Mouse (Mus musculus) kidney, embryonic 15.5 days (tissue): ENCODE results near the gene Stmnd1. TPM values are rescaled to one million over a fixed set of nuclear protein-coding genes. Genes with fewer than 3 reads are reported as not detected.
"Not testable (repeated sequence)": the region's sequence is repeated elsewhere in the genome, so short reads cannot be mapped to it uniquely, and the experiment has no call there.

ENCODE experiments used
- ATAC-seq: fragments of 200-750 bp; cut with Nextera tagmentation; replicated peaks from 2 replicates; pipeline ENCODE4 v1.8.0; 2017; ENCODE audit warnings: moderate TSS enrichment; ENCODE audit not compliant: low FRiP score
- H3K27ac ChIP-seq: fragments of 300-500 bp; sonication (generic); 2 replicates; pipeline ENCODE4 v1.5.1; 2015; ENCODE audit warnings: mild to moderate bottlenecking, inconsistent platforms
- H3K27me3 ChIP-seq: fragments of 300-500 bp; sonication (generic); 2 replicates; pipeline ENCODE4 v1.6.1; 2015; ENCODE audit warnings: inconsistent platforms
- H3K36me3 ChIP-seq: fragments of 300-500 bp; sonication (generic); 2 replicates; pipeline ENCODE4 v1.6.1; 2015; ENCODE audit warnings: inconsistent platforms
- H3K4me1 ChIP-seq: fragments of 300-500 bp; sonication (generic); 2 replicates; pipeline ENCODE4 v1.6.1; 2015; ENCODE audit warnings: inconsistent platforms
- H3K4me2 ChIP-seq: fragments of 300-500 bp; sonication (generic); 2 replicates; pipeline ENCODE4 v1.6.1; 2015; ENCODE audit warnings: moderate library complexity, mild to moderate bottlenecking, inconsistent platforms
- H3K4me3 ChIP-seq: fragments of 300-500 bp; sonication (generic); replicated peaks from 2 replicates; pipeline ENCODE4 v1.5.1; 2015; ENCODE audit warnings: mild to moderate bottlenecking, inconsistent platforms
- H3K9ac ChIP-seq: fragments of 300-500 bp; sonication (generic); 2 replicates; pipeline ENCODE4 v1.6.1; 2015; ENCODE audit warnings: mild to moderate bottlenecking, inconsistent platforms
- H3K9me3 ChIP-seq: fragments of 300-500 bp; sonication (generic); replicated peaks from 2 replicates; pipeline ENCODE4 v1.6.1; 2016; ENCODE audit warnings: inconsistent platforms
- WGBS: fragments of 180-500 bp; shearing (Covaris S2); methylation state at CpG from one replicate; pipeline ENCODE4 v1.1.7; 2015; ENCODE audit warnings: mixed read lengths; 5-methylcytosine and 5-hydroxymethylcytosine counted together
- polyA plus RNA-seq: library from polyadenylated mRNA; unstranded; fragments of >200 nt; fragmentation: Nextera tagmentation; extraction: Ambion mirVana; gene quantifications from 2 replicates; pipeline ENCODE4 v1.2.1, GENCODE M21; 2015

Stmnd1 gene
- polyA plus RNA-seq: 0.18 and 0.19 TPM in 2 replicates

GRCm38 (mm10) chr13:46273453-46274110 lies at the start of gene Stmnd1:
Gene Stmnd1, plus strand, starts transcription at chr13:46273721.
- H3K4me1 ChIP-seq: peaks cover 22% of the 10 kb centered on the region
- H3K9ac ChIP-seq: no peak within 1 kb of the TSS
- no peaks in the 10 kb centered on the region for H3K27me3 ChIP-seq
- no peaks in the 10 kb centered on the region for H3K36me3 ChIP-seq
- 18% methylated on average over 8 of the region's 8 CpGs for WGBS
- peak within 1 kb of the TSS; percentile 15 for H3K4me3 ChIP-seq
- H3K9me3 ChIP-seq: no peaks in the 10 kb centered on the region
- H3K27ac ChIP-seq: peak within 1 kb of the TSS; percentile 66
- ATAC-seq: peak; percentile 66
- peak within 1 kb of the TSS; percentile 52 for H3K4me2 ChIP-seq

- ATAC-seq: no peak
- Histone ChIP-seq H3K27me3 (no peaks in the 10 kb centered on the region), H3K27ac (no peak overlapping the region), H3K4me3 (no peak overlapping the region), H3K36me3 (no peaks in the 10 kb centered on the region), H3K9me3 (no peaks in the 10 kb centered on the region), H3K4me1 (no peaks in the 10 kb centered on the region), H3K9ac (no peak overlapping the region), H3K4me2 (no peak overlapping the region)
- 69% methylated on average over 2 of the region's 2 CpGs for WGBS
These were observed 46.6 kb upstream of the Stmnd1 start for GRCm38 (mm10) chr13:46226956-46227355.

DNA sequence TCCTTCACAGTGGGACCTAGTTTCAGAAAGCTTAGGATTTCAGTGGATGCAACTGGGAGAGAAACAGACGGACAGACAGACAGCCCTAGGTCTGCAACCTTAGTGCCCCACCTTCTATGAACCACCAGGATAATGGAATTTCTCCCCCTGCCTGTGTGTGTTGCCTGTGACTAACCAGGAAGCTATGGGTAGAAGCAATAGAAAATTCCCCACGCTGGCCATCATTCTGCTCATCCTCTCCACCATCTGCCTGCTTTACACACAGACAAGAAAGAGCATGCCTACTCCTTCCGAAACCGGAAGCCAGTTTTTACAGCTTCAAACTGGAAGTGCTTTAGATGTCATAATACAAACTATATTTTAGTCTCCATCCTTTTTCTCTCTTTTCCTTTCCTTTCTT lies 46.0 kb upstream of the Stmnd1 start:
- Histone ChIP-seq H3K27me3 (no peaks in the 10 kb centered on the region), H3K9me3 (no peaks in the 10 kb centered on the region), H3K27ac (no peak overlapping the region), H3K4me2 (no peak overlapping the region), H3K4me3 (no peak overlapping the region), H3K36me3 (no peaks in the 10 kb centered on the region), H3K9ac (no peak overlapping the region), H3K4me1 (no peaks in the 10 kb centered on the region)
- WGBS: 82% methylated on average over 4 of the region's 4 CpGs
- ATAC-seq: no peak

- H3K27ac ChIP-seq, H3K36me3 ChIP-seq, H3K4me2 ChIP-seq, H3K9me3 ChIP-seq, H3K4me3 ChIP-seq, H3K9ac ChIP-seq, H3K4me1 ChIP-seq, ATAC-seq, H3K27me3 ChIP-seq: not testable (repeated sequence)
- 100% methylated on average over 1 of the region's 1 CpGs for WGBS
These were observed 44.8 kb upstream of the Stmnd1 start for GRCm38 (mm10) chr13:46228750-46229149.

DNA sequence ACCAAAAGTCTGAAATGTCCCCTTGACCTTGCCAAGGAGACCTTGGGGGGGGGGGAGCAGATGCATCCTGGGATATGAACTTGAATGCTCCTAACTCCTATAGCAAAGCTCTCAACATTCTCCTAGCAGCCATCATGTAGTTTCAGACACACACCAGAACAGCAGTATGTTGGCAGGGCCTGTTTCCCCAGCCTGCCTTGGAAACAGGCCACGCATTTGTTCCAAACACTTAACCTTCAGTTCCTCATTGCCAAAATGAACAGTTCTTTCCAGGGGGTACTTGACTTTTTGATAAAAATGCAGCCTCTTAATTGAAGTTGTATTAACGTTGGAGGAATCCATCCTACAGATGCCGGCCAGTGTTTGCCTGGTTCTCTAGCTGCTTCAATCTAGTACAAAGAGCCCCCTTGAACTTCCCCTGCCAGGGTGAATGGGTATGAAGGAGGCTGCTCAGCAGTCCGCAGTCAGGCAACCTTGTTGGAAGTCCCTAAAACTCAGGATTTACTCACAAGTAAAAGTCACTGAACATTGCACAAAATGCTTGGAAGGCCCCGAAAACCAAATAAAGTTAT lies 41.9 kb upstream of the Stmnd1 start:
- Histone ChIP-seq H3K9ac (no peak overlapping the region), H3K4me3 (no peak overlapping the region), H3K36me3 (no peaks in the 10 kb centered on the region), H3K27me3 (no peaks in the 10 kb centered on the region), H3K4me1 (no peaks in the 10 kb centered on the region), H3K27ac (no peak overlapping the region), H3K9me3 (no peaks in the 10 kb centered on the region), H3K4me2 (no peak overlapping the region)
- ATAC-seq: no peak
- WGBS: 85% methylated on average over 5 of the region's 5 CpGs

DNA sequence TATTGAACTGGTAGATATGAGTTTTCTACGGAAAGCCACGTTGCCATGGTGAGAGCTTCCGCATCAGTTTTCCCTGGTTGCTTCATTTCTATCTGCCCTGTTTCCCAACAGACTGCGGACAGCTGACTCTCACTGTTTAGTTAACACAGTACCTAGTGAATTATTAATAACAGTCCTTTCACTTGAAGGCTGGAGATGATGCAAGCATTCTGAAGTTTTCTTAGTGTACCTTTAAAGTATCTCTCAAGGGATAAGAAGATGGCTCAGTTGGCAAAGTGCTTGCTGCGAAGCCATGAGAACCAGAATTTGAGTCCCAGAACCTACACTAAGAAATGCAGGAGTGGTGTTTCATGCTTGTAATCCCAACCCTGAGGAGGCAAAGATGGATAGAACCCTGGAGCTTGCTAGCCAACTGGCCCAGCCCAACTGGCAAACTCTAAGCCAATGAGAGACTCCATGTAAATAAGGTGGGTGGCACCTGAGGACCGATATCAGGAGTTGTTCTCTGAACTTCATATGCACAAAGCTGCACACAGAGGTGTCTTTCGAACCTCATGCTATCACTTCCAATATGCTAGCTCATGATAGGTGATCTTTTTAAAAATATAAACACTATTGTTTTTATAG lies 35.7 kb upstream of the Stmnd1 start:
- no peak overlapping the region for H3K4me2 ChIP-seq
- no peak overlapping the region for H3K4me3 ChIP-seq
- WGBS: 71% methylated on average over 7 of the region's 7 CpGs
- no peaks in the 10 kb centered on the region for H3K9me3 ChIP-seq
- ATAC-seq: no peak
- no peaks in the 10 kb centered on the region for H3K36me3 ChIP-seq
- H3K4me1 ChIP-seq: peaks cover 15% of the 10 kb centered on the region; the same call in 1 of the 2 replicates
- no peaks in the 10 kb centered on the region for H3K27me3 ChIP-seq
- H3K9ac ChIP-seq: no peak overlapping the region
- H3K27ac ChIP-seq: no peak overlapping the region

DNA sequence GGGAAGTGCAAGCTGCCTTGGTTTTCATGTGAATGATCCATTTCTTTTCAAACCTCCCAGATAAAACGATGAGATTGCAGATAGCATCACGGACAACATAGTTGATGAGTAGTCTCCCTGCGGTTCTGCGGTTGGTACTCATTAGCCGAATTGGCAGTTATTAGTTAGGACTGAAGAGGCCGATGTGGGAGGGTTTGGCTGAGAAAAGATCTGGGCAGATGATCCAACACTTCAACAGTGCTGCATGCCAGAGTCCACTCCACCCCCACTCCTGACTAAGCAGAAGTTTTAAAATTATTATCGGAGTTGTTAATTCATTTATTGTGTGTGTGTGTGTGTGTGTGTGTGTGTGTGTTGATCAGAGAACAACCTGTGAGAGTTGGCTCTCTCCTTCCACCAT lies 34.7 kb upstream of the Stmnd1 start:
- Histone ChIP-seq H3K9me3 (no peaks in the 10 kb centered on the region), H3K27ac (no peak overlapping the region), H3K9ac (no peak overlapping the region), H3K36me3 (no peaks in the 10 kb centered on the region), H3K27me3 (no peaks in the 10 kb centered on the region), H3K4me1 (peaks cover 15% of the 10 kb centered on the region; the same call in 1 of the 2 replicates), H3K4me2 (no peak overlapping the region), H3K4me3 (no peak overlapping the region)
- WGBS: 83% methylated on average over 7 of the region's 7 CpGs
- ATAC-seq: no peak

DNA sequence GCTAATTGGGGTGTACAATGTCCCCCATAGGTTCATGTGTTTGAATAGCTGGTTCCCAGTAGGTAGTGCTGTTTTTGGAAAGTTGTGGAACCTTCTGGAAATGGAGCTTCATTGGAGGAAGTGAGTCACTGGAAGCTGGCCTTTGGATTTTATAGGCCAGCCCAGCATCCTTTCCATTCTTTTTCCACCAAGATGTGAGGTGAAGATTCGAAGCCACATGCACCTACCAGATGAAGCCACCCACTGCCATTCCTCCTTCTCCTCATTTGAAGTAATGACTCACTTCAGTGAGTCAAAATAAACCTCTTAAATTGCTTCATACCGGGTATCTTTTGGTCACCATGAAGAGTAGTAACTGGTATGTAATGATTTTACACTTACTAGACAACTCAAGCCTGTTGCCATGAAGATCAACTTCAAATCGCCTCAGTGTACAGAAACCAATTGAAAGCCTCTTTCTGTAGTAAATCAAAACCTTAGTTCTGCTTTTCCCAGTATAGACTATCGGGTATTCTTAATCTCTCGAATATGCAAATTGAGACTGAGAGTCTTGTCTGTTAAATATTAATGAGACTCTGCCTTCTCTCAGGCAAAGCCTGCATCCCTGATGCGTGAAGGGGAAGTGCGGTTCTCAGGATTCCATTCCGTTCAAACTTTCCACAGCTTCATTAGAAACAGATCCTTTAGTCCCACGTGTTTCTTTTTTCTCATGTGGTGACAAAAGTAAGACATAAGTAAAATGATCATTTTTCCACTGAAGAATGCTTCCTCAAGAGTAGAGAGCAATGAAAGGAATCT lies 31.9 kb upstream of the Stmnd1 start:
- Histone ChIP-seq H3K4me1 (peaks cover 15% of the 10 kb centered on the region; the same call in 1 of the 2 replicates), H3K27ac (peak overlapping the region; percentile 77), H3K9me3 (no peaks in the 10 kb centered on the region), H3K4me2 (no peak overlapping the region), H3K36me3 (no peaks in the 10 kb centered on the region), H3K27me3 (no peaks in the 10 kb centered on the region), H3K9ac (no peak overlapping the region), H3K4me3 (no peak overlapping the region)
- 68% methylated on average over 9 of the region's 9 CpGs for WGBS
- 0 out of 2 replicates have a peak, but pooled peaks have one; percentile 12 for ATAC-seq

DNA sequence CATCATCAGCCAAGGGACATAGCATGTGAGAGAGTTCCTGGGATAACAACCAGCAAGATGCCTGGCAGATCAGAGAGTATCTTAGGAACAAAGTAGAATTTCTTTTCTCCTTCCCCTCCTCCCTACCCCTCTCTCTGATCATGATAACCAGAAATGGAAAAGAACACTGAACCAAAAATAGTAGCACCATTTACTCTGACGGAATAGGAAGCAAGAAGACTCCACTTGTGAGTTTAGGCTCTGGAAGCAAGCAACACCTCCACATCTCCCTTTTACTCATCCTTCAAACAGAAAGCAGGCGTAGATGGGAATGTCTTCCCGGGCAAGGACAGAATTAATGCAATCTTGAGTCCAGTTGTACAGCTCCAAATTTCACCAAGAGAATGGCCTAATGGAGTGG lies 19.8 kb upstream of the Stmnd1 start:
- no peak for ATAC-seq
- no peak overlapping the region for H3K4me3 ChIP-seq
- 0 out of 2 replicates have a peak, but pooled peaks cover 3% of the 10 kb centered on the region for H3K4me1 ChIP-seq
- no peak overlapping the region for H3K9ac ChIP-seq
- H3K36me3 ChIP-seq: no peaks in the 10 kb centered on the region
- no peak overlapping the region for H3K27ac ChIP-seq
- WGBS: 90% methylated on average over 3 of the region's 3 CpGs
- H3K9me3 ChIP-seq: no peaks in the 10 kb centered on the region
- no peaks in the 10 kb centered on the region for H3K27me3 ChIP-seq
- H3K4me2 ChIP-seq: no peak overlapping the region

DNA sequence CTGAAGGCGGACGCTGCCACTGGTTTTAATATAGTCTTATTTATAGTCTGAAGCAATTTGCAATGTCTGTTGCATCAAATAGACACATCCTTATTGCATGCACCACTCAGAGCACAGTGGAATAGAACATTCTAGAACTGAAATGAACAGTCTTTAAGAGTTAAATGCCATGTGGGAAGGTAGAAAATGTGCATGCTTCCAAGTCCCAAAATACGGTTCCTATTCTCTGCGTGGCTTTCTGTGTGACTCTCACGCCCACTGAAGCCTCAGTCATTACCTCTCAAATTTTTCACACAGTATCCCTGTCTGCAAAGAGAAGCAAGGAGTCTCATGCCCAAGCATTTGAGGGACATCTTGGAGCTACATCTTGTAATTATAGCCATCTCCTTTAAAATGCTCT lies 19.4 kb upstream of the Stmnd1 start:
- WGBS: 94% methylated on average over 5 of the region's 5 CpGs
- no peak overlapping the region for H3K9ac ChIP-seq
- no peak overlapping the region for H3K4me2 ChIP-seq
- H3K36me3 ChIP-seq: no peaks in the 10 kb centered on the region
- H3K27me3 ChIP-seq: no peaks in the 10 kb centered on the region
- H3K9me3 ChIP-seq: no peaks in the 10 kb centered on the region
- H3K4me3 ChIP-seq: no peak overlapping the region
- ATAC-seq: no peak
- H3K27ac ChIP-seq: no peak overlapping the region
- 0 out of 2 replicates have a peak, but pooled peaks cover 3% of the 10 kb centered on the region for H3K4me1 ChIP-seq

GRCm38 (mm10) chr13:46255616-46256015 lies 17.9 kb upstream of the Stmnd1 start:
- WGBS: 73% methylated on average over 6 of the region's 6 CpGs
- no peaks in the 10 kb centered on the region for H3K9me3 ChIP-seq
- 0 out of 2 replicates have a peak, but pooled peaks cover 3% of the 10 kb centered on the region for H3K4me1 ChIP-seq
- no peak overlapping the region for H3K4me2 ChIP-seq
- no peak overlapping the region for H3K4me3 ChIP-seq
- H3K27me3 ChIP-seq: no peaks in the 10 kb centered on the region
- no peak overlapping the region for H3K27ac ChIP-seq
- H3K9ac ChIP-seq: no peak overlapping the region
- no peak for ATAC-seq
- H3K36me3 ChIP-seq: no peaks in the 10 kb centered on the region

DNA sequence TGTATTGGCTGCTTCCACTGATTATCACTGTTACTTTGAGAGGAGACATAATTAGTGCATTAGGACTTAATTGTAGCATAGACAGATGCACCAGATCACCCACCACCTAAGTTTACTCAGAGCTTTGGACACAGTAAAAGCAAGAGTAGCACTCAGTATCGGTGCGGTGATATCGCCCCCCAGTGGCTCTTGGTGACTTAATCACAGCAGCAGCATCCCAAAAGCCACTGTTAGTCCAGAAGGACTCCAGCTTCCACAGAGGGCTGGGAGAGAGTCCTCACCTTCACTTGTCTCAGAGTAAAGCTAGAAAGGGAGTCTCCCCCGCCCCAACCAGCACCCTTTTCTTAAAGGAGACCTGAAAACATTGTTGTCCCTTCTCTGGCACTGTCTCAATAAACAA lies 15.7 kb upstream of the Stmnd1 start:
- Histone ChIP-seq H3K4me1 (0 out of 2 replicates have a peak, but pooled peaks cover 3% of the 10 kb centered on the region), H3K27me3 (no peaks in the 10 kb centered on the region), H3K36me3 (no peaks in the 10 kb centered on the region), H3K4me3 (no peak overlapping the region), H3K9me3 (no peaks in the 10 kb centered on the region), H3K9ac (no peak overlapping the region), H3K4me2 (no peak overlapping the region), H3K27ac (no peak overlapping the region)
- ATAC-seq: 0 out of 2 replicates have a peak, but pooled peaks have one; percentile 62
- WGBS: 5% methylated on average over 4 of the region's 4 CpGs
